Mouse (Mus musculus): ENCODE measurements at regions not wholly inside any gene's neighbourhood (a gene's known extent, or its start where the extent isn't known, plus 50 kb on each side); places are given as distances from the start of the nearest gene placed in this dataset.

GRCm38 (mm10) chr7:68579216-68579615, 169.8 kb downstream of the Arrdc4 start:
- 0 out of 2 replicates have a peak overlapping the region, but pooled peaks have one; percentile 12 for H3K9ac ChIP-seq (replicated peaks)
- peaks cover 19% of the 10 kb centered on the region for H3K27me3 ChIP-seq
- 0 out of 2 replicates have a peak, but pooled peaks cover 4% of the 10 kb centered on the region for H3K4me1 ChIP-seq (replicated peaks)
- H3K4me3 ChIP-seq (replicated peaks) = no peak overlapping the region
- no peak for ATAC-seq (ENCODE audit: insufficient number of reproducible peaks, insufficient read depth, low FRiP score, low TSS enrichment, low read depth)
- WGBS = 37% methylated on average over 8 of the region's 8 CpGs
- H3K4me2 ChIP-seq = peak overlapping the region; percentile 44; the same call in 1 of the 2 replicates
- no peaks in the 10 kb centered on the region for H3K9me3 ChIP-seq
- no peak overlapping the region for H3K27ac ChIP-seq
- H3K36me3 ChIP-seq = no peaks in the 10 kb centered on the region

DNA sequence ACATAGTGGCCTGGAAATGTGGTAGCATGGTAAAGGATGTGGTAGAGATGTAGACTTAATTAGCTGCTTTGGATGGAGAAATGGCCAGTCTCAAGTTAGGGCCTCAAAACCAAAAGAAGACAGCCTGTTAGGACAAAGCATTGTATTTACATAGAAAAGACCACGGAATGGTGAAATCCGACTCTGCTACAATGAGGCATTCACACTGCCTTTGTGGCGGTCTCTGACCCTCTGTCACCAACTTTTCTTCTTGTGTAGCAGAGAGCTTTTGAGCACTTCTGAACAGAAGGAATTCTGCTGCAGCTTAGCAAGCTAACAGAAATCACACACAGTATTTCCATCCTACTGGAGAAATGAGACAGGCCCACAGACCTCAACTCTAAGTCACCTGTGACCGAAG, 177.7 kb downstream of the Arrdc4 start:
- no peaks in the 10 kb centered on the region for H3K9me3 ChIP-seq
- no peak overlapping the region for H3K4me3 ChIP-seq (replicated peaks)
- no peak overlapping the region for H3K27ac ChIP-seq
- no peaks in the 10 kb centered on the region for H3K36me3 ChIP-seq
- no peak overlapping the region for H3K9ac ChIP-seq (replicated peaks)
- ATAC-seq (ENCODE audit: insufficient number of reproducible peaks, insufficient read depth, low FRiP score, low TSS enrichment, low read depth) = no peak
- WGBS = 63% methylated on average over 4 of the region's 4 CpGs
- H3K4me1 ChIP-seq (replicated peaks) = peaks cover 17% of the 10 kb centered on the region; the same call in 1 of the 2 replicates
- peaks cover 6% of the 10 kb centered on the region for H3K27me3 ChIP-seq
- no peak overlapping the region for H3K4me2 ChIP-seq

DNA sequence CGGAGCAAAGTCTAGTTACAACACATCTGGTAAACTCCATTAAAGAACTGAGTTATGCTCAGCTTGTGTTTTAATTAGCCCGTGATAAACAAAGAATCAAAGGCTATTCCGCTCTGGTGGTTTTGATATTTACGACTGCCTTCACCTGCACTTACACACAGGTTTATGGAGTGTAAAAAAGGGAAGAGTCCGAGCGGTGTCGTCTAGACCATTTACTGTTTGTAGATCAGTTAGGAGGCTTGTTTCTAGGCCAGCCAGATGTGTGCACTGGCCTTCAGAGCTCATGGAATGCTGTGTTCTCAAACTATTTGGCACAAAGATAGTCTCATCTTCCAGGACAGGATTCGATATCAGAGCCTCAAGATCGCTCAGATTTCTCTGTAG, 180.9 kb downstream of the Arrdc4 start:
- WGBS = 41% methylated on average over 9 of the region's 9 CpGs
- no peaks in the 10 kb centered on the region for H3K36me3 ChIP-seq
- H3K9me3 ChIP-seq = no peaks in the 10 kb centered on the region
- peaks cover 10% of the 10 kb centered on the region for H3K27me3 ChIP-seq
- no peak overlapping the region for H3K4me2 ChIP-seq
- H3K4me3 ChIP-seq (replicated peaks) = no peak overlapping the region
- no peak overlapping the region for H3K9ac ChIP-seq (replicated peaks)
- H3K27ac ChIP-seq = no peak overlapping the region
- no peak for ATAC-seq (ENCODE audit: insufficient number of reproducible peaks, insufficient read depth, low FRiP score, low TSS enrichment, low read depth)
- peaks cover 17% of the 10 kb centered on the region; the same call in 1 of the 2 replicates for H3K4me1 ChIP-seq (replicated peaks)

- no peak for ATAC-seq (ENCODE audit: insufficient number of reproducible peaks, insufficient read depth, low FRiP score, low TSS enrichment, low read depth)
- H3K27ac ChIP-seq = no peak overlapping the region
- H3K4me2 ChIP-seq = no peak overlapping the region
- no peaks in the 10 kb centered on the region for H3K36me3 ChIP-seq
- peaks cover 17% of the 10 kb centered on the region; the same call in 1 of the 2 replicates for H3K4me1 ChIP-seq (replicated peaks)
- no peak overlapping the region for H3K9ac ChIP-seq (replicated peaks)
- WGBS = 45% methylated on average over 3 of the region's 3 CpGs
- peaks cover 10% of the 10 kb centered on the region for H3K27me3 ChIP-seq
- no peak overlapping the region for H3K4me3 ChIP-seq (replicated peaks)
- H3K9me3 ChIP-seq = no peaks in the 10 kb centered on the region
Measured at GRCm38 (mm10) chr7:68567452-68568126, 181.5 kb downstream of the Arrdc4 start.

GRCm38 (mm10) chr7:68559440-68560343, 189.3 kb downstream of the Arrdc4 start:
- Histone ChIP-seq H3K4me2 (peak overlapping the region; percentile 33), H3K9ac (replicated peaks) (no peak overlapping the region), H3K4me3 (replicated peaks) (no peak overlapping the region), H3K27me3 (peaks cover 37% of the 10 kb centered on the region), H3K27ac (no peak overlapping the region), H3K4me1 (replicated peaks) (peaks cover 14% of the 10 kb centered on the region), H3K36me3 (no peaks in the 10 kb centered on the region), H3K9me3 (no peaks in the 10 kb centered on the region)
- 18% methylated on average over 15 of the region's 15 CpGs for WGBS
- ATAC-seq (ENCODE audit: insufficient number of reproducible peaks, insufficient read depth, low FRiP score, low TSS enrichment, low read depth) = no peak

GRCm38 (mm10) chr7:68550330-68550729, 198.7 kb downstream of the Arrdc4 start:
- H3K4me3 ChIP-seq (replicated peaks) = no peak overlapping the region
- no peak overlapping the region for H3K9ac ChIP-seq (replicated peaks)
- peaks cover 4% of the 10 kb centered on the region; the same call in 1 of the 2 replicates for H3K27me3 ChIP-seq
- no peaks in the 10 kb centered on the region; the same call in 1 of the 2 replicates for H3K4me1 ChIP-seq (replicated peaks)
- H3K9me3 ChIP-seq = no peaks in the 10 kb centered on the region
- no peak overlapping the region for H3K4me2 ChIP-seq
- H3K36me3 ChIP-seq = no peaks in the 10 kb centered on the region
- 63% methylated on average over 3 of the region's 3 CpGs for WGBS
- ATAC-seq (ENCODE audit: insufficient number of reproducible peaks, insufficient read depth, low FRiP score, low TSS enrichment, low read depth) = no peak
- no peak overlapping the region for H3K27ac ChIP-seq

GRCm38 (mm10) chr7:68548176-68548575, 200.9 kb downstream of the Arrdc4 start:
- Histone ChIP-seq H3K4me3 (replicated peaks) (no peak overlapping the region), H3K27ac (no peak overlapping the region), H3K4me2 (no peak overlapping the region), H3K27me3 (peaks cover 13% of the 10 kb centered on the region), H3K36me3 (no peaks in the 10 kb centered on the region), H3K9ac (replicated peaks) (no peak overlapping the region), H3K4me1 (replicated peaks) (no peaks in the 10 kb centered on the region; the same call in 1 of the 2 replicates), H3K9me3 (no peaks in the 10 kb centered on the region)
- ATAC-seq (ENCODE audit: insufficient number of reproducible peaks, insufficient read depth, low FRiP score, low TSS enrichment, low read depth) = no peak

GRCm38 (mm10) chr7:68544136-68544535, 204.9 kb downstream of the Arrdc4 start:
- Histone ChIP-seq H3K4me1 (replicated peaks) (peaks cover 4% of the 10 kb centered on the region; the same call in 1 of the 2 replicates), H3K9me3 (no peaks in the 10 kb centered on the region), H3K36me3 (no peaks in the 10 kb centered on the region), H3K27ac (no peak overlapping the region), H3K9ac (replicated peaks) (no peak overlapping the region), H3K4me2 (no peak overlapping the region), H3K4me3 (replicated peaks) (no peak overlapping the region), H3K27me3 (peaks cover 22% of the 10 kb centered on the region; the same call in 1 of the 2 replicates)
- no peak for ATAC-seq (ENCODE audit: insufficient number of reproducible peaks, insufficient read depth, low FRiP score, low TSS enrichment, low read depth)
- WGBS = 86% methylated on average over 11 of the region's 11 CpGs

GRCm38 (mm10) chr7:68509096-68509495, 235.5 kb downstream of the Fam169b start:
- H3K4me2 ChIP-seq = no peak overlapping the region
- no peak overlapping the region for H3K4me3 ChIP-seq (replicated peaks)
- H3K27ac ChIP-seq = no peak overlapping the region
- peaks cover 10% of the 10 kb centered on the region for H3K27me3 ChIP-seq
- ATAC-seq (ENCODE audit: insufficient number of reproducible peaks, insufficient read depth, low FRiP score, low TSS enrichment, low read depth) = no peak
- no peak overlapping the region for H3K9ac ChIP-seq (replicated peaks)
- H3K4me1 ChIP-seq (replicated peaks) = peaks cover 19% of the 10 kb centered on the region
- peaks cover 3% of the 10 kb centered on the region; the same call in 1 of the 2 replicates for H3K9me3 ChIP-seq
- 90% methylated on average over 6 of the region's 6 CpGs for WGBS
- no peaks in the 10 kb centered on the region for H3K36me3 ChIP-seq

DNA sequence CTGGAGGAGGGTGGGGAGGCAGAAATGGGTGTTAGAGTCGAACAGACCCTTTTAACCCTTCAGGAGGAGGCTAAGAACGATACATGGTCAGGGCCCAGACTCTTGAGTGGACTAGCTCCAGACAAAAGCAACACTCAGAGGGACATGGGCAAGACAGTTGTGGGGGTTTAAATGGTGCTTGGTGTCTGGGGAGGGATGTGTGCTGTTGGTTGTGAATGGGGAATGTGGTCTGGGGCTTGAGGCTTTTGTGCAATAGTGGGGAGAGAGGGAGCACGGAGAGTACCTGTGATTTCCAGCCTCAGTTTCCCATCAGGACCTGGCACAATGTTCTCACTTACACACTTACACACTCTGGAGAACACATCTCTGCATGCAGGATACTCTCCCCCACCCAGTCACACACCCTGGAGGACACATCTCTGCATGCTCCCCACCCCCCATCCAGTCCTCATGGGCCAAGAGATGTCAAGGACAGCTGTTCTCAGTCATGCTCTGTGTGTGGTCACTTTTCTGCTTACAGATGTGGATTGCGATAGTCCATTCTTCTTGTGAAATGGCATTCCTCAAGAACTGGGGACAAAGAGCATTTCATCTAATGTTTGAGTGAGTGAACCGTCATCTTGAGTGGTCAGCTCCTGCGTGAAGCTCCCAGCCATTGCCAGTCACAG, 217.6 kb downstream of the Fam169b start:
- Histone ChIP-seq H3K4me2 (no peak overlapping the region), H3K9me3 (no peaks in the 10 kb centered on the region), H3K9ac (replicated peaks) (no peak overlapping the region), H3K27me3 (no peaks in the 10 kb centered on the region; the same call in 1 of the 2 replicates), H3K4me3 (replicated peaks) (no peak overlapping the region), H3K36me3 (no peaks in the 10 kb centered on the region), H3K27ac (no peak overlapping the region), H3K4me1 (replicated peaks) (no peaks in the 10 kb centered on the region; the same call in 1 of the 2 replicates)
- ATAC-seq (ENCODE audit: insufficient number of reproducible peaks, insufficient read depth, low FRiP score, low TSS enrichment, low read depth) = no peak
- 75% methylated on average over 6 of the region's 6 CpGs for WGBS

DNA sequence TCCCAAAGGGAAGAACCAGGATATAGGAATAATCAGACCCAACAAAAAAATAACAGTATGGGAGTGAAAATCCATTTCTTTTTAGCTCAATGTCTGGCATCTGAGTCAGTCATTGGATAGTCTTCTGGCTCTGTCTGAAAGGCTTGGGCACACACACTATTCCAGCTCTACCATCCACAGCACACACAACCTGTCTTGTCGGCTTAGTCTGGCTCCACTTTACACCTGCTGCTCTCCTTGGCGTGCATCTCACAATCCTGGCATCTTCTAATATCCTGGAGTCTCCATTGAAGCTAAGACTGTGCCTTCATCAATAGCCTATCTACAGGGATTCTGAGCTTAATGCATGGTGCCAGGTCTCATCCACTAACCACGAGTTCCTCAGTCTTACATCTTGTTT, 213.0 kb downstream of the Fam169b start:
- Histone ChIP-seq H3K4me1 (replicated peaks) (peaks cover 19% of the 10 kb centered on the region), H3K27ac (no peak overlapping the region), H3K36me3 (no peaks in the 10 kb centered on the region), H3K4me3 (replicated peaks) (no peak overlapping the region), H3K9me3 (no peaks in the 10 kb centered on the region), H3K9ac (replicated peaks) (no peak overlapping the region), H3K27me3 (peaks cover 19% of the 10 kb centered on the region), H3K4me2 (no peak overlapping the region)
- 90% methylated on average over 3 of the region's 3 CpGs for WGBS
- no peak for ATAC-seq (ENCODE audit: insufficient number of reproducible peaks, insufficient read depth, low FRiP score, low TSS enrichment, low read depth)
